Mouse (Mus musculus) colon, adult 2 months (tissue): Measurements from ENCODE around the gene Enox2. TPM values are rescaled to one million over a fixed set of nuclear protein-coding genes. Genes with fewer than 3 reads are reported as not detected.

Experiments used
- polyA plus RNA-seq: library from polyadenylated mRNA; depleted of rRNA; stranded (reverse); fragments of >200 nt; gene quantifications from 2 replicates; pipeline ENCODE4 v1.2.3, GENCODE M21; 2012; rRNA removed

Enox2 gene
- 3.5 and 3.6 TPM in 2 replicates for polyA plus RNA-seq

DNA sequence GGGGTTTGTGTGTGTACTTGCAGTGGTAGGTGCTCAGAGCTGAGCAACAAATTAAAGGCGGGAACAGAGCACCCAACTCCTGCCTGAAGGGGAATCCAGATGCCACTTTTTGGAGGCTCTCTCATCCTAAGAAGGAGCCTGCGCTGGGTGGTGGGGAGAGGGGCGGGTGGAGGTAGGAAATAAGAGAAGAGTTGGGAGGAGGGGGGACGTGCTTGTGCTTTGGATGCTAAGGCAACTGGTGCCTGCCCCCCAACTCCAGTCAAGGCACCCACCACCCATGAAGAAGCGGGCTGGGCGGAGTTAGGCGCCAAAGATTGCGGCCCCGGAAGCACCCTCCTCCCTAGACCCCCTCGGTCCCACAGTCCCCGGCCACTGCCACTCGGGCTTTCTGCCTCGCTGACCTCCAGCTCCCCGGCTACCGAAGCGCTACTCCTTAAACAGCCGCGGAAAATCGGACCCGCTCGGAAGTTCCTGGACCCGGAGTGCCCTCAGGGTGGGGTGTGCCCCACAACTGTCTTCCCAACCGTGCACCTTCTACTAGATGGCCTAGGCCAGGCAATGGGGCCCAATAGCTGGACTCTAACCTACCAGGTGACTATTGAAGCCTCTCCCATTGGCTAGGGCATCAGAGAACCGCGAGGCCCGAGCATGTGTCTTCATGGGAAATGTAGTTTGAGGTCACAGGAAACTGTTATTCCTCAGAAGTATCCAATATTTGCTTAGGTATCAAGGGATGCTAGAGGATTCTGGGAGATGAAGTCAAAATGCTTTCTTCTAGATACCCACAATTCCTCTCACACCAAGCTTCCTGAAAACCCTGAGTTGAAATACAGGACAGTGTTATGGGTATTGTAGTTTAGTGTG lies at the start of gene Enox2:
Enox2 (minus strand) TSS at position 560 of the 864 bp plus-strand sequence.

Other genes starting within 250 kb of the Enox2 start
- 0.09 and 0.28 TPM in 2 replicates for gene Arhgap36, start 175.7 kb upstream of the Enox2 start, polyA plus RNA-seq